28 mouse cellular contexts compared by ENCODE assay signal in genomic region chr14:77963525-77963924, GRCm38 (mm10).
"Had no signal": no experiment of that assay in that cellular context is flagged by ENCODE, and none has a peak within 500 bp of the region (broad histone marks: within the 10 kb centered on the region; RNA-seq: fewer than 3 reads in every experiment).

No protein-coding gene starts in this region.

- DNase-seq: gastrocnemius, adult 2 months; gastrocnemius, postnatal 10 days; gastrocnemius, postnatal 25 days; heart, adult 2 months; heart, postnatal 10 days; heart, postnatal 4 days; kidney, adult 18-20 months; kidney, adult 8-10 months; kidney, postnatal 10 days; kidney, postnatal 25 days; kidney, postnatal 4 days; liver; liver, embryonic 13.5 days had no signal

- H3K4me1 ChIP-seq: hindbrain, embryonic 10.5 days; hindbrain, embryonic 12.5 days; intestine, embryonic 15.5 days; limb, embryonic 10.5 days; limb, embryonic 12.5 days; liver, embryonic 13.5 days; liver, embryonic 15.5 days had no signal

- H3K9me3 ChIP-seq: heart, embryonic 10.5 days; heart, embryonic 12.5 days; hindbrain, embryonic 10.5 days; hindbrain, embryonic 12.5 days; intestine, embryonic 15.5 days; limb, embryonic 10.5 days; limb, embryonic 12.5 days; liver, embryonic 13.5 days; liver, embryonic 15.5 days had no signal

- ATAC-seq: hindbrain, embryonic 16.5 days; inflammation-experienced regulatory T-cells, adult 6 months; intestine, embryonic 15.5 days; intestine, postnatal 0 days had no signal

- H3K9ac ChIP-seq: heart, embryonic 12.5 days; hindbrain, embryonic 12.5 days; hindbrain, embryonic 14.5 days; intestine, embryonic 15.5 days; limb, embryonic 12.5 days; liver, embryonic 13.5 days; liver, embryonic 15.5 days had no signal

- H3K27me3 ChIP-seq: heart, embryonic 12.5 days; hindbrain, embryonic 12.5 days; intestine, embryonic 15.5 days; limb, embryonic 12.5 days; liver, embryonic 13.5 days; liver, embryonic 15.5 days had no signal

- H3K36me3 ChIP-seq: heart, embryonic 10.5 days; heart, embryonic 12.5 days; hindbrain, embryonic 10.5 days; hindbrain, embryonic 12.5 days; intestine, embryonic 15.5 days; limb, embryonic 10.5 days; limb, embryonic 12.5 days; liver, embryonic 13.5 days; liver, embryonic 15.5 days had no signal

- H3K4me2 ChIP-seq: heart, embryonic 12.5 days; hindbrain, embryonic 12.5 days; hindbrain, embryonic 14.5 days; intestine, embryonic 15.5 days; limb, embryonic 12.5 days; liver, embryonic 11.5 days; liver, embryonic 13.5 days; liver, embryonic 15.5 days had no signal

- H3K27ac ChIP-seq: gastrocnemius, adult 2 months; heart, adult 2 months; heart, embryonic 10.5 days; hindbrain, embryonic 10.5 days; hindbrain, embryonic 12.5 days; hindbrain, embryonic 14.5 days; intestine, embryonic 15.5 days; layer of hippocampus, adult 2 months; left cerebral cortex, adult 2 months; limb, embryonic 10.5 days; limb, embryonic 12.5 days; liver, embryonic 13.5 days; liver, embryonic 15.5 days had no signal

- H3K4me3 ChIP-seq: gastrocnemius, adult 2 months; heart, adult 2 months; heart, embryonic 10.5 days; heart, embryonic 12.5 days; hindbrain, embryonic 10.5 days; hindbrain, embryonic 12.5 days; intestine, embryonic 15.5 days; layer of hippocampus, adult 2 months; left cerebral cortex, adult 2 months; limb, embryonic 10.5 days; limb, embryonic 12.5 days; liver, embryonic 13.5 days; liver, embryonic 15.5 days had no signal
